8 mouse cellular contexts compared by ENCODE assay signal in the genomic region with DNA sequence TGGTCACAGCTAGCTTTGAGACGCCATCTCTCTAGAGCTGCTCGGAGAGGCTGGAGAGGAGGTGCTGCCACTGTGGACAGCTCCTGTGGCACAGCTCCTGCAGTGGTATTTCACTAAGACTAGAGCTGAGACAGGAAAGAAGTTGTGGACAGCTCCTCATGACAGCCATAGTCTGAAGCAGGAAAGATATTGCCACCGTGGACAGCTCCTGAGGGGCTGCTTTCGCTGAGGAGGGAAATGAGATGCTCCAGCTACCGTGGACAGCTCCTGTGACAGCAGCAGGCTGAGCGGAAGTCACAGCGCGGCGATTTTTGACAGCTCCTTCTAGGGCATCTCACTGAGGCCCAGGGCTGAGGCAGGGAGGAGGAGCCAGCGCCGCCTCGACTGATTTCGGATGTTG. TPM values are rescaled to one million over a fixed set of nuclear protein-coding genes. Genes with fewer than 3 reads are reported as not detected.
DNase-seq lines count a peak whose midpoint lies in the region; ATAC-seq and TF ChIP-seq lines count a peak whose summit lies in the region.

No protein-coding gene starts in this region.

- H3K27me3 ChIP-seq in heart, adult 2 months (ENCODE audit: control insufficient read depth, insufficient read depth, low read length) = 0 out of 2 replicates have a peak, but pooled peaks cover 2% of the 10 kb centered on the region
- H3K27me3 ChIP-seq in intestine, postnatal 0 days (replicated peaks; ENCODE audit: control insufficient read depth, insufficient read depth, low read length) = no peaks in the 10 kb centered on the region
- H3K27me3 ChIP-seq in neural tube, embryonic 12.5 days (replicated peaks) = peaks cover 5% of the 10 kb centered on the region; the same call in 1 of the 2 replicates
- no peaks in the 10 kb centered on the region for H3K27me3 ChIP-seq in thymus, adult 2 months (ENCODE audit: control insufficient read depth, insufficient read depth, low read length)

- TF ChIP-seq POLR2A in heart, adult 2 months (IDR thresholded peaks at IDR 0.05; ENCODE audit: insufficient read depth, low read depth, low read length) = no peak
- TF ChIP-seq POLR2A in thymus, adult 2 months (IDR thresholded peaks at IDR 0.05; ENCODE audit: control insufficient read depth, extremely low read depth, insufficient read depth, low read length, poor library complexity) = no peak

- H3K79me2 ChIP-seq in heart, adult 2 months (replicated peaks; ENCODE audit: control insufficient read depth, insufficient read depth, low read length) = no peaks in the 10 kb centered on the region

- no peak overlapping the region for H3K4me2 ChIP-seq in intestine, postnatal 0 days (replicated peaks; ENCODE audit: low read depth)
- peak overlapping the region; percentile 48 for H3K4me2 ChIP-seq in neural tube, embryonic 12.5 days (replicated peaks)

- H3K9me3 ChIP-seq in intestine, postnatal 0 days (ENCODE audit: control insufficient read depth) = no peaks in the 10 kb centered on the region
- H3K9me3 ChIP-seq in neural tube, embryonic 12.5 days = no peaks in the 10 kb centered on the region

- peak; percentile 28 to 83 for DNase-seq in left cerebral cortex, postnatal 10 days (ENCODE audit: extremely low spot score in 1 of 2, low spot score in 2 of 2)
- no peak for DNase-seq in left cerebral cortex, adult 11 months (ENCODE audit: low spot score)
- DNase-seq in embryo, embryonic 11 days = peak; percentile 94
- peak; percentile 66 to 76 for DNase-seq in heart, adult 2 months
- DNase-seq in lung, adult 18-20 months = peak; percentile 41 to 50
- peak; percentile 57 for DNase-seq in thymus, adult 2 months

- no peak overlapping the region for H3K9ac ChIP-seq in heart, adult 2 months (ENCODE audit: low read depth, low read length)
- no peak overlapping the region for H3K9ac ChIP-seq in intestine, postnatal 0 days (ENCODE audit: low read depth, low read length)
- no peak overlapping the region for H3K9ac ChIP-seq in neural tube, embryonic 12.5 days

- H3K4me3 ChIP-seq in heart, adult 2 months = no peak overlapping the region
- H3K4me3 ChIP-seq in intestine, postnatal 0 days (ENCODE audit: low read depth, low read length) = no peak overlapping the region
- no peak overlapping the region for H3K4me3 ChIP-seq in neural tube, embryonic 12.5 days
- no peak overlapping the region for H3K4me3 ChIP-seq in thymus, adult 2 months (ENCODE audit: control insufficient read depth, insufficient read depth, low read length)

- intact Hi-C loops in left cerebral cortex, postnatal 10 days (cut with DNase I) = no loop called here
- intact Hi-C loops in heart, adult 2 months (cut with DNase I) = no loop called here

- TF ChIP-seq EP300 in heart, adult 2 months (IDR thresholded peaks at IDR 0.05; ENCODE audit: insufficient read depth, low read depth, low read length) = no peak

- H3K27ac ChIP-seq in heart, adult 2 months = no peak overlapping the region
- H3K27ac ChIP-seq in intestine, postnatal 0 days (ENCODE audit: low read depth, low read length) = no peak overlapping the region
- no peak overlapping the region for H3K27ac ChIP-seq in neural tube, embryonic 12.5 days
- no peak overlapping the region for H3K27ac ChIP-seq in thymus, adult 2 months (ENCODE audit: control insufficient read depth, insufficient read depth, low read length)

- 3% methylated on average over 13 of the region's 13 CpGs for WGBS in heart, adult 2 months
- WGBS in intestine, postnatal 0 days = 3% methylated on average over 13 of the region's 13 CpGs
- 6% methylated on average over 13 of the region's 13 CpGs for WGBS in neural tube, embryonic 12.5 days
- 4% methylated on average over 13 of the region's 13 CpGs for WGBS in thymus, adult 2 months

- peak; percentile 93 for ATAC-seq in intestine, postnatal 0 days
- ATAC-seq in neural tube, embryonic 12.5 days (ENCODE audit: low FRiP score, low read depth) = peak; percentile 68; the same call in 1 of the 2 replicates

- no peak for TF ChIP-seq CTCF in heart, adult 2 months (IDR thresholded peaks at IDR 0.05)
- TF ChIP-seq CTCF in intestine, postnatal 0 days (IDR thresholded peaks at IDR 0.05; ENCODE audit: low read depth) = peak; percentile 22; the same call in 1 of the 2 replicates
- TF ChIP-seq CTCF in thymus, adult 2 months (IDR thresholded peaks at IDR 0.05; ENCODE audit: borderline replicate concordance, control insufficient read depth, extremely low read depth, insufficient read depth, low read length, poor library complexity) = no peak

- no peaks in the 10 kb centered on the region for H3K36me3 ChIP-seq in heart, adult 2 months (ENCODE audit: control insufficient read depth, insufficient read depth, low read length)
- no peaks in the 10 kb centered on the region for H3K36me3 ChIP-seq in intestine, postnatal 0 days (ENCODE audit: control insufficient read depth, insufficient read depth)
- no peaks in the 10 kb centered on the region for H3K36me3 ChIP-seq in neural tube, embryonic 12.5 days
- H3K36me3 ChIP-seq in thymus, adult 2 months (ENCODE audit: control insufficient read depth, insufficient read depth, low read length) = no peaks in the 10 kb centered on the region

- H3K4me1 ChIP-seq in heart, adult 2 months (ENCODE audit: control insufficient read depth, insufficient read depth, low read length) = no peaks in the 10 kb centered on the region
- 0 out of 2 replicates have a peak, but pooled peaks cover 4% of the 10 kb centered on the region for H3K4me1 ChIP-seq in intestine, postnatal 0 days (replicated peaks; ENCODE audit: control insufficient read depth, insufficient read depth, low read length)
- peaks cover 3% of the 10 kb centered on the region; the same call in 1 of the 2 replicates for H3K4me1 ChIP-seq in neural tube, embryonic 12.5 days
- no peaks in the 10 kb centered on the region for H3K4me1 ChIP-seq in thymus, adult 2 months (replicated peaks; ENCODE audit: control insufficient read depth, insufficient read depth, low read length)

RNA-seq across cellular contexts. Expression of a gene that starts 15.4 kb away (rescaled TPM):
- 10 to 100 TPM; 40.9 to 43.3 TPM for total RNA-seq in left cerebral cortex, postnatal 10 days (2021)
- total RNA-seq in heart, adult 2 months (2021) = 10 to 100 TPM in 1 of 2 experiments, 1 to 10 TPM in 1; 9.3 to 14.1 TPM
- polyA plus RNA-seq in heart, adult 2 months (2012; rRNA removed) = 4.0 and 8.1 TPM in 2 replicates
- polyA plus RNA-seq in intestine, postnatal 0 days (2015; fragmentation: Nextera tagmentation; extraction: Ambion mirVana) = 20.2 and 20.7 TPM in 2 replicates
- polyA plus RNA-seq in neural tube, embryonic 12.5 days (2016; fragmentation: Nextera tagmentation; extraction: Ambion mirVana) = 67.9 and 71.8 TPM in 2 replicates
- 5.0 and 6.6 TPM in 2 replicates for polyA plus RNA-seq in thymus, adult 2 months (2012; rRNA removed)

RNA-seq across cellular contexts. Expression of a gene that starts 26.4 kb away (rescaled TPM):
- not detected for total RNA-seq in left cerebral cortex, postnatal 10 days (2021)
- not detected for total RNA-seq in heart, adult 2 months (2021)
- polyA plus RNA-seq in heart, adult 2 months (2012; rRNA removed) = not detected in 2 replicates
- polyA plus RNA-seq in intestine, postnatal 0 days (2015; fragmentation: Nextera tagmentation; extraction: Ambion mirVana) = not detected in 2 replicates
- polyA plus RNA-seq in neural tube, embryonic 12.5 days (2016; fragmentation: Nextera tagmentation; extraction: Ambion mirVana) = 12.6 and 13.3 TPM in 2 replicates
- not detected in 2 replicates for polyA plus RNA-seq in thymus, adult 2 months (2012; rRNA removed)

RNA-seq across cellular contexts. Expression of a gene that starts 54.8 kb away (rescaled TPM):
- 10 to 100 TPM; 25.0 to 31.2 TPM for total RNA-seq in left cerebral cortex, postnatal 10 days (2021)
- total RNA-seq in heart, adult 2 months (2021) = 10 to 100 TPM; 10.4 to 12.8 TPM
- polyA plus RNA-seq in heart, adult 2 months (2012; rRNA removed) = 1.9 and 4.2 TPM in 2 replicates
- 3.4 and 3.7 TPM in 2 replicates for polyA plus RNA-seq in intestine, postnatal 0 days (2015; fragmentation: Nextera tagmentation; extraction: Ambion mirVana)
- polyA plus RNA-seq in neural tube, embryonic 12.5 days (2016; fragmentation: Nextera tagmentation; extraction: Ambion mirVana) = 8.7 and 10.1 TPM in 2 replicates
- polyA plus RNA-seq in thymus, adult 2 months (2012; rRNA removed) = 5.6 and 5.8 TPM in 2 replicates

RNA-seq across cellular contexts. Expression of a gene that starts 54.9 kb away (rescaled TPM):
- total RNA-seq in left cerebral cortex, postnatal 10 days (2021) = 10 to 100 TPM; 16.7 to 17.9 TPM
- 10 to 100 TPM; 16.5 to 16.6 TPM for total RNA-seq in heart, adult 2 months (2021)
- polyA plus RNA-seq in heart, adult 2 months (2012; rRNA removed) = 7.5 and 12.2 TPM in 2 replicates
- polyA plus RNA-seq in intestine, postnatal 0 days (2015; fragmentation: Nextera tagmentation; extraction: Ambion mirVana) = 21.1 and 21.3 TPM in 2 replicates
- polyA plus RNA-seq in neural tube, embryonic 12.5 days (2016; fragmentation: Nextera tagmentation; extraction: Ambion mirVana) = 26.0 and 26.6 TPM in 2 replicates
- polyA plus RNA-seq in thymus, adult 2 months (2012; rRNA removed) = 0.88 and 0.89 TPM in 2 replicates

Comparison
In these comparisons a context has a peak if more than half of its experiments do, and no peak if none do; other contexts are left out.
1. RNA of a gene that starts 26.4 kb away (polyA plus RNA-seq): 12.6 to 13.3 TPM in neural tube, embryonic 12.5 days; not detected in heart, adult 2 months, not detected in intestine, postnatal 0 days and not detected in thymus, adult 2 months; every median in the first group is over 10 times any median in the second.